Mouse (Mus musculus) duodenum, adult 2 months (tissue): ENCODE data around the gene Eif4a3. TPM values are rescaled to one million over a fixed set of nuclear protein-coding genes. Genes with fewer than 3 reads are reported as not detected.

Experiments used
- polyA plus RNA-seq: library from polyadenylated mRNA; depleted of rRNA; stranded (reverse); fragments of >200 nt; gene quantifications from 2 replicates; pipeline ENCODE4 v1.2.3, GENCODE M21; 2012; ENCODE audit warnings: low replicate concordance; rRNA removed

The Eif4a3 gene
- 33.8 and 34.3 TPM in 2 replicates for polyA plus RNA-seq

DNA sequence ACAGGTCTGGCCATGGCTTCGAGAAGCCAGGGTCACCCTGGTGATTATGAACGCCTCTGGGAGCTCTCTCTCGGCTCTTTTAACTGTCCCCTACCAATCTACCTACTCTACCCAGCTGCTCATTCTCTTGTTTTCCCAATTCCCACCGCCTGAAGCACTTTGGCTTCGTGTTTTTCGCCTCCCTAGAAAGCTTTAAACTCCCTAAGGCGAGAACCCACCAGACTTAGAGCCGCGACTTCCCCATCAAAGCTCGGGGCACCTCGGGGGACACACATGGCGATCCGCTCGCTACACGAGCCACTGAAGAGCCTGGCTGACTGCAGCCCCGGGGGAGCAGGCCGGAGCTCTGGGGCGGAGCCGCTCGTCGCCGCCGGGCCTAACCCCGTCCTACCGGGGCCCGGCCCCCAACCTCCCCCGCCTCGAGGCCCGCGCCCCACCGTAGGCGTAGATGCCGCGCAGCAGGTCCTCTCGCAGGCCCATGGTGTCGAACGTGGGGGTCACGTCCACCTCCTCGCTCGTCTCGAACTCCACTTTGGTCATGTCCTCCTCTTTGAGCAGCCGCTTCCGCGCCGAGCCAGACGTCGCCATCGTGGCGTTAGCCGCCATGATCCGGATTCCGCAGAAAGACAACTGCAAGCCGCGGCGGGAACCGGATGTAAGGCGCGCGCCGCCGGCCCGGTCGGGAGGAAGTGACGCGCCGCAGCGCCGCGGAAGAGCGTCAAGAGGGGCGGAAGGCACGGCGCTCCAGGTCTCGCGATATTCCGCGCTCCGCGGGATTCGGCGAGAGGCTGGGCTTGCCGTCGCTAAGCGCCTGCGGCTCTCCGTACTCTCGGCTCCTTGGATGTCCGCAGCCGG is at the start of gene Eif4a3:
Gene Eif4a3 (minus strand): TSS at position 699 of the 855 bp plus-strand sequence.

GRCm38 (mm10) chr11:119307658-119307867 is 7.7 kb upstream of the Eif4a3 start, which contains the start of gene Card14:
Gene Card14 (plus strand): TSS chr11:119307768.

DNA sequence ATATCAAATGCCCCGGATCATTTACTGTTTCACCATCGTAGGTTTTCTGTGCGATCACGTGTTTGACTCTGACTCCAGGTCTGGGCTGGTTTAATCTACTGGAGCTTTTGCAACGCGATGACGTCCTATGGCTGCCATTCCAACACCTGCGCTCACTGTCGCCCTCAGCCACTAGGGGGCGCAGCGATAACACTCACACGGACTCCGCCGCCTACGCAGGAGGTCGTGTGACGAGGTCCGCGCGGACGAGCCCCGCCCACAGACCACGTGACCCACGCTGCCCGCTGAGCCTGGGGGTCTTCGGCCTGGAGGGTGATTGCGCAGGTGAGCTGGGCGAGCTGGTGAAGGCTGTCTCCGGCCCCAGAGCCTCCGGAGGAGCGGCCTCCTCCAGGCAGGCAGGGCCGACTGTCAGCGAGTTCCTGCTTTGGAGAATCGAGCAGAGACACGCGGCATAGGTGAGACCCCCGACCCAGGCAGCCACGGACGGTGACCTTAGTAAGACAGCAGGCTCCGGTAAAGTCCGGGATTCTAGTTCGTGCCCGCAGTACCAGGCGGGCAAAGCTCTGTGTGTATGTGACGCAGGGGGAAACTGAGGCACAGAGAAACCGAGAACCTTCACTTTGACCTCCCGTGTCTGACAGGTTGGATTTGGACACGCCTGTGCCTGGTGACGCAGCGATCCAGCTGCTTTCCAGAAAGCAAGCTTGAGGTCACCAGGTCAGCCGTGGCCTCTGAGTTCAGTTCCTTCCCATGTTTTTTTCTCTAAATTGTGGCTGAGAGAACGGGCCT is 31.9 kb downstream of the Eif4a3 start, which contains the start of gene Gaa:
Gene Gaa (plus strand): TSS at position 120 of the 789 bp plus-strand sequence.

Other genes starting within 250 kb of the Eif4a3 start
- gene Cbx4, start 213.9 kb downstream of the Eif4a3 start, polyA plus RNA-seq, result 8.4 and 9.1 TPM in 2 replicates
- 2.4 and 5.3 TPM in 2 replicates for gene Tbc1d16, start 71.6 kb downstream of the Eif4a3 start, polyA plus RNA-seq
- 0.28 TPM in 1 of 2 replicates, not detected in the other for gene Ccdc40, start 71.5 kb downstream of the Eif4a3 start, polyA plus RNA-seq
- 44.2 and 89.5 TPM in 2 replicates for gene Gaa, start 32.2 kb downstream of the Eif4a3 start, polyA plus RNA-seq
- 3.8 and 5.5 TPM in 2 replicates for gene Card14, start 7.7 kb upstream of the Eif4a3 start, polyA plus RNA-seq
- gene Sgsh, start 55.4 kb upstream of the Eif4a3 start, polyA plus RNA-seq, result 13.0 and 22.7 TPM in 2 replicates
- 9.8 and 13.4 TPM in 2 replicates for gene Slc26a11, start 55.5 kb upstream of the Eif4a3 start, polyA plus RNA-seq
- gene Rnf213, start 93.0 kb upstream of the Eif4a3 start, polyA plus RNA-seq, result 7.4 and 9.7 TPM in 2 replicates
- 15.3 and 19.9 TPM in 2 replicates for gene Endov, start 191.3 kb upstream of the Eif4a3 start, polyA plus RNA-seq
- gene Nptx1, start 247.7 kb upstream of the Eif4a3 start, polyA plus RNA-seq, result 0.96 and 1.7 TPM in 2 replicates